Mouse (Mus musculus): ENCODE data around the gene Zbtb8b.

The Zbtb8b gene

GRCm38 (mm10) chr4:129377601-129378390 lies 62.9 kb downstream of the Zbtb8b start, which contains the start of gene Zbtb8a:
TSS of gene Zbtb8a (minus strand) at chr4:129378116.
- DNase-seq (ENCODE audit: extremely low read depth, insufficient read length, low spot score): peak; percentile 81

- peak; percentile 78 for DNase-seq (ENCODE audit: extremely low read depth, insufficient read length, low spot score)
These were observed 63.6 kb downstream of the Zbtb8b start for GRCm38 (mm10) chr4:129376961-129377545.

- no peak for DNase-seq (ENCODE audit: extremely low read depth, insufficient read length, low spot score)
These were observed 64.8 kb downstream of the Zbtb8b start for GRCm38 (mm10) chr4:129375821-129376220.

Measured in 3134 (cell line).